8 mouse cellular contexts compared by ENCODE assay signal in the genomic region with DNA sequence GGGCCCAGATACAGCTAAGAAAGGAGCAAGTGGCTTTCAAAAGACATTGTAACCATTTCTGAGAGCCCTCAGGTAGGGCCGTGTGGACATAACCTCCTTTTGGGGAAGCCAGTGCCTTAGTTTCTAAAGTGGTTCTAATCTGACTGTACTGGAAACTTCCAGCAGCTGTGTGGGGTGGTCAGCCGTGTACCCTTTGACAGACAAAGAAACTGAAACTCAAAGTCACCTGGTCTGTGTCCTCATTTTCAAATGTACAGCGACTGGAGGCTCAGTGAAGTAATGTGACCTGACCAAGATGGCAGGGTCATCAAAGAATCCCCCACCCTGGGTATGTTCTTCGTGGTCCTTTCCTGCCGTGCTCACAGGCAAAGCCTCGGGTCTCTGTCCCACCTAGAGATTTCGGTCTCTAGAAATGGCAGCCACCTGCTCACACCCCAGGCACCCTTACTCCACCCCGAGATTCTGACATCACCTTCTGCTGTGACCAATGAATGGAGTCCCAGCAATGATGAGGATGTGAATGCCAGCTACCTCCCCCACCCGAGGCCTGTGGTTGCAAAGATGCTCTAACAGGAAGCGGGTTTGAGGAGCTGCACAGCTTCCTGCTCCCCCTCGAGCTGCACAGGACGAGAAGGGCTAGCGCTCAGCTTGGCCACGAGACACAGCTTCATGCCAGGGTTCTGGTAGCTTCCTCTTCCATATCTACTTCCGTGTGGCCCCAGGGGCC. TPM values are rescaled to one million over a fixed set of nuclear protein-coding genes. Genes with fewer than 3 reads are reported as not detected.
DNase-seq lines count a peak whose midpoint lies in the region; ATAC-seq lines count a peak whose summit lies in the region.

Arhgap30 (plus strand) TSS at position 579 of the 727 bp plus-strand sequence.

- no peaks in the 10 kb centered on the region for H3K4me1 ChIP-seq in brown adipose tissue, adult 24 weeks (ENCODE audit: control insufficient read depth, insufficient read depth, insufficient read length, low read length)
- H3K4me1 ChIP-seq in forebrain, embryonic 10.5 days = peaks cover 14% of the 10 kb centered on the region

- peak; percentile 9 to 48 for DNase-seq in left cerebral cortex, postnatal 25 days (ENCODE audit: low spot score in 2 of 2)
- DNase-seq in left cerebral cortex, adult 8-10 months (ENCODE audit: low spot score in 2 of 2) = no peak
- DNase-seq in liver = peak; percentile 64
- no peak for DNase-seq in embryo, embryonic 9.5 days (ENCODE audit: extremely low spot score)
- no peak for DNase-seq in cerebellum, postnatal 25 days
- no peak for DNase-seq in forebrain, embryonic 10.5 days (ENCODE audit: extremely low spot score, low spot score)

- peak; percentile 90 for ATAC-seq in neutrophil, adult 5-6 weeks (ENCODE audit: extremely low read depth, insufficient number of reproducible peaks, low FRiP score, poor library complexity, severe bottlenecking)

- H3K27ac ChIP-seq in brown adipose tissue, adult 24 weeks (replicated peaks; ENCODE audit: low read depth, low read length) = peak within 1 kb of the TSS; percentile 94
- H3K27ac ChIP-seq in forebrain, embryonic 10.5 days = no peak within 1 kb of the TSS

- H3K4me3 ChIP-seq in brown adipose tissue, adult 24 weeks (ENCODE audit: insufficient read depth, low read depth, low read length) = peak within 1 kb of the TSS; percentile 62
- no peak within 1 kb of the TSS for H3K4me3 ChIP-seq in forebrain, embryonic 10.5 days

- no peaks in the 10 kb centered on the region for H3K9me3 ChIP-seq in forebrain, embryonic 10.5 days

- 0 out of 2 replicates have a peak, but pooled peaks cover 5% of the 10 kb centered on the region for H3K27me3 ChIP-seq in forebrain, embryonic 10.5 days (ENCODE audit: poor library complexity, severe bottlenecking)

- H3K36me3 ChIP-seq in forebrain, embryonic 10.5 days (replicated peaks) = no peaks in the 10 kb centered on the region

- intact Hi-C loops in left cerebral cortex, postnatal 25 days (cut with DNase I) = no loop called here

- 83% methylated on average over 15 of the region's 15 CpGs for WGBS in forebrain, embryonic 10.5 days

RNA-seq across cellular contexts. Expression of gene Arhgap30, which starts in this region (rescaled TPM):
- total RNA-seq in left cerebral cortex, postnatal 25 days (2021) = 1 to 10 TPM; 1.9 to 2.8 TPM
- 1 to 10 TPM; 2.1 to 5.5 (median 3.0) TPM for total RNA-seq in left cerebral cortex, adult 8-10 months (2022)
- 2.1 and 3.0 TPM in 2 replicates for polyA plus RNA-seq in brown adipose tissue, adult 24 weeks (2012; ENCODE audit: insufficient read depth, insufficient read length, missing spikeins)
- 441 and 469 TPM in 2 replicates for total RNA-seq in neutrophil, adult 5-6 weeks (2017)
- polyA plus RNA-seq in forebrain, embryonic 10.5 days (2016; fragmentation: Nextera tagmentation; extraction: Ambion mirVana) = 0.74 and 0.91 TPM in 2 replicates

Comparison
In these comparisons a context has a peak if more than half of its experiments do, and no peak if none do; other contexts are left out.
1. RNA of gene Arhgap30 (total RNA-seq): 441 to 469 TPM in neutrophil, adult 5-6 weeks; 2.1 to 5.5 TPM in left cerebral cortex, adult 8-10 months and 1.9 to 2.8 TPM in left cerebral cortex, postnatal 25 days; every median in the first group is over 10 times any median in the second.
2. DNase-seq: peak in left cerebral cortex, postnatal 25 days (2 of 2) and liver (single experiment); none in left cerebral cortex, adult 8-10 months (0 of 2), embryo, embryonic 9.5 days (single experiment), cerebellum, postnatal 25 days (0 of 2) and forebrain, embryonic 10.5 days (single experiment).